Mouse (Mus musculus): ENCODE results near the gene Rhob. TPM values are rescaled to one million over a fixed set of nuclear protein-coding genes. Genes with fewer than 3 reads are reported as not detected.
A peak's percentile ranks its signal among the peaks of the same experiment; 100 is the strongest.

Rhob gene
- 38.5 and 39.3 TPM in 2 replicates for polyA plus RNA-seq (2015; fragmentation: Nextera tagmentation; extraction: Ambion mirVana)

- H3K4me3 ChIP-seq (ENCODE audit: low read length) = peak within 1 kb of the TSS; percentile 90
- under 1% methylated on average over 56 of the region's 56 CpGs for WGBS
- peak; percentile 96 for ATAC-seq (replicated peaks; ENCODE audit: extremely low read depth, insufficient read depth, low FRiP score)
- no peaks in the 10 kb centered on the region for H3K27me3 ChIP-seq (ENCODE audit: control insufficient read depth, insufficient read depth, low read length)
- peak within 1 kb of the TSS; percentile 100 for H3K27ac ChIP-seq (ENCODE audit: low read length)
- H3K9me3 ChIP-seq (replicated peaks; ENCODE audit: control insufficient read depth, low read length) = no peaks in the 10 kb centered on the region
- peak within 1 kb of the TSS; percentile 85 for H3K4me2 ChIP-seq (ENCODE audit: low read depth, low read length)
- peak within 1 kb of the TSS; percentile 100 for H3K9ac ChIP-seq (ENCODE audit: low read length)
- H3K36me3 ChIP-seq (ENCODE audit: control insufficient read depth, insufficient read depth) = no peaks in the 10 kb centered on the region
- H3K4me1 ChIP-seq (ENCODE audit: control insufficient read depth, insufficient read depth, low read length) = peaks cover 38% of the 10 kb centered on the region
Observed at GRCm38 (mm10) chr12:8499871-8500596, at the start of gene Rhob. Gene Rhob (minus strand): TSS chr12:8500009.

GRCm38 (mm10) chr12:8547357-8547756 is 47.5 kb upstream of the Rhob start:
- peak; percentile 77; the same call in 1 of the 2 replicates for ATAC-seq (replicated peaks; ENCODE audit: extremely low read depth, insufficient read depth, low FRiP score)
- H3K36me3 ChIP-seq (ENCODE audit: control insufficient read depth, insufficient read depth) = no peaks in the 10 kb centered on the region
- no peak overlapping the region for H3K9ac ChIP-seq (ENCODE audit: low read length)
- no peak overlapping the region for H3K4me2 ChIP-seq (ENCODE audit: low read depth, low read length)
- 13% methylated on average over 11 of the region's 11 CpGs for WGBS
- H3K27me3 ChIP-seq (ENCODE audit: control insufficient read depth, insufficient read depth, low read length) = no peaks in the 10 kb centered on the region
- no peak overlapping the region for H3K27ac ChIP-seq (ENCODE audit: low read length)
- no peaks in the 10 kb centered on the region for H3K9me3 ChIP-seq (replicated peaks; ENCODE audit: control insufficient read depth, low read length)
- H3K4me3 ChIP-seq (ENCODE audit: low read length) = no peak overlapping the region
- H3K4me1 ChIP-seq (ENCODE audit: control insufficient read depth, insufficient read depth, low read length) = 0 out of 2 replicates have a peak, but pooled peaks cover 2% of the 10 kb centered on the region

GRCm38 (mm10) chr12:8546801-8547200 is 47.0 kb upstream of the Rhob start:
- Histone ChIP-seq H3K9ac (ENCODE audit: low read length) (no peak overlapping the region), H3K27me3 (ENCODE audit: control insufficient read depth, insufficient read depth, low read length) (no peaks in the 10 kb centered on the region), H3K4me1 (ENCODE audit: control insufficient read depth, insufficient read depth, low read length) (0 out of 2 replicates have a peak, but pooled peaks cover 2% of the 10 kb centered on the region), H3K27ac (ENCODE audit: low read length) (no peak overlapping the region), H3K4me3 (ENCODE audit: low read length) (no peak overlapping the region), H3K36me3 (ENCODE audit: control insufficient read depth, insufficient read depth) (no peaks in the 10 kb centered on the region), H3K9me3 (replicated peaks; ENCODE audit: control insufficient read depth, low read length) (no peaks in the 10 kb centered on the region), H3K4me2 (ENCODE audit: low read depth, low read length) (no peak overlapping the region)
- WGBS = 67% methylated on average over 6 of the region's 6 CpGs
- no peak for ATAC-seq (replicated peaks; ENCODE audit: extremely low read depth, insufficient read depth, low FRiP score)

DNA sequence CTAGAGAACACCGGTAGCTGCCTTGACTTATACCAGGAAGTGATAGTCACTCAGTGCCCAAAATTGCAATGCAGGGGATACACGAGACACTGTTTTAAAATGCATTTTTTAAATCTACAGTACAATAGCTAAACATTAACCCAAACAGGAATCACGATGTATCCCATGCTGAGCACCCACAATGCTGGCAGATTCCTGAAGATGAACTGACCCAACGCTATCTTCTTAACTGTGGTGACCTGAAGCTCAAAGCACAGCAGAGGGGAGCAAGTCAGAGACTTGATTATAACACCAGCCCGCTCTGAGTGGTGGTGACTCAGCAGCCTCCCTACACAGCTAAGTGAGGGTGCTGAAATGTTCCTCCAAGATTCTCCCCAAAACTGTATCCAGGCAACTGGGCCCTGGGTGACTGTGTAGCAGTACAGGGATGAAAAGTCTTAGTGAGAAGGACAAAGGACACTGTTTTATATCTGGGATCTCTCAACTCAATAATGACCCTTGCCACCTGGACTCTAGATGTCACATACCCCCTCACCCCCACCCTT is 45.3 kb upstream of the Rhob start:
- H3K27ac ChIP-seq (ENCODE audit: low read length) = no peak overlapping the region
- no peak for ATAC-seq (replicated peaks; ENCODE audit: extremely low read depth, insufficient read depth, low FRiP score)
- no peak overlapping the region for H3K4me3 ChIP-seq (ENCODE audit: low read length)
- H3K27me3 ChIP-seq (ENCODE audit: control insufficient read depth, insufficient read depth, low read length) = no peaks in the 10 kb centered on the region
- H3K9me3 ChIP-seq (replicated peaks; ENCODE audit: control insufficient read depth, low read length) = no peaks in the 10 kb centered on the region
- H3K9ac ChIP-seq (ENCODE audit: low read length) = no peak overlapping the region
- H3K4me2 ChIP-seq (ENCODE audit: low read depth, low read length) = no peak overlapping the region
- no peaks in the 10 kb centered on the region for H3K36me3 ChIP-seq (ENCODE audit: control insufficient read depth, insufficient read depth)
- WGBS = 81% methylated on average over 5 of the region's 5 CpGs
- H3K4me1 ChIP-seq (ENCODE audit: control insufficient read depth, insufficient read depth, low read length) = 0 out of 2 replicates have a peak, but pooled peaks cover 2% of the 10 kb centered on the region

DNA sequence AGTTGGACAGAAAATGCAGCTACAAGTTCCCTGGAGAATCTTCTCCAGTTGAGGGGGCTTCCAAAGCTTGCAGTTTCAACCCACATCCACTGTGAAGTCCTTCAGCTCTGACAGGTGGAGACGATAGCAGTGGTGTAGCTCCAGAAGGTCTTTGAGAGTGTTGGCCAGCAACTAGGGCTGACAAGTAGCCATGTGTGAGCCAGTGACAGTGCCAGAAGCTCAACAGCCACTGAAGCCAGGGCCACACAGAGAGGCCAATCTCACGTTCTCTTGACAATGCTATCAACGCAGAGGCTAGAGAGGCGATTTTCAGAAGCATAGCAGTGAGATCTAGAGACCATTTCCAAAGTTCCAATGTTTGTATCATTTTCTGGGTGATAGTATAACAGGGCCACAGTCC is 42.6 kb upstream of the Rhob start:
- Histone ChIP-seq H3K36me3 (ENCODE audit: control insufficient read depth, insufficient read depth) (no peaks in the 10 kb centered on the region), H3K9me3 (replicated peaks; ENCODE audit: control insufficient read depth, low read length) (no peaks in the 10 kb centered on the region), H3K27ac (ENCODE audit: low read length) (no peak overlapping the region), H3K27me3 (ENCODE audit: control insufficient read depth, insufficient read depth, low read length) (no peaks in the 10 kb centered on the region), H3K4me3 (ENCODE audit: low read length) (no peak overlapping the region), H3K9ac (ENCODE audit: low read length) (no peak overlapping the region), H3K4me1 (ENCODE audit: control insufficient read depth, insufficient read depth, low read length) (0 out of 2 replicates have a peak, but pooled peaks cover 2% of the 10 kb centered on the region), H3K4me2 (ENCODE audit: low read depth, low read length) (no peak overlapping the region)
- ATAC-seq (replicated peaks; ENCODE audit: extremely low read depth, insufficient read depth, low FRiP score) = no peak
- WGBS = 64% methylated on average over 4 of the region's 4 CpGs

GRCm38 (mm10) chr12:8539471-8539870 is 39.7 kb upstream of the Rhob start:
- 0 out of 2 replicates have a peak, but pooled peaks cover 2% of the 10 kb centered on the region for H3K4me1 ChIP-seq (ENCODE audit: control insufficient read depth, insufficient read depth, low read length)
- ATAC-seq (replicated peaks; ENCODE audit: extremely low read depth, insufficient read depth, low FRiP score) = no peak
- no peaks in the 10 kb centered on the region for H3K36me3 ChIP-seq (ENCODE audit: control insufficient read depth, insufficient read depth)
- no peak overlapping the region for H3K4me2 ChIP-seq (ENCODE audit: low read depth, low read length)
- no peak overlapping the region for H3K27ac ChIP-seq (ENCODE audit: low read length)
- no peak overlapping the region for H3K4me3 ChIP-seq (ENCODE audit: low read length)
- WGBS = 66% methylated on average over 13 of the region's 13 CpGs
- no peak overlapping the region for H3K9ac ChIP-seq (ENCODE audit: low read length)
- no peaks in the 10 kb centered on the region for H3K27me3 ChIP-seq (ENCODE audit: control insufficient read depth, insufficient read depth, low read length)
- no peaks in the 10 kb centered on the region for H3K9me3 ChIP-seq (replicated peaks; ENCODE audit: control insufficient read depth, low read length)

DNA sequence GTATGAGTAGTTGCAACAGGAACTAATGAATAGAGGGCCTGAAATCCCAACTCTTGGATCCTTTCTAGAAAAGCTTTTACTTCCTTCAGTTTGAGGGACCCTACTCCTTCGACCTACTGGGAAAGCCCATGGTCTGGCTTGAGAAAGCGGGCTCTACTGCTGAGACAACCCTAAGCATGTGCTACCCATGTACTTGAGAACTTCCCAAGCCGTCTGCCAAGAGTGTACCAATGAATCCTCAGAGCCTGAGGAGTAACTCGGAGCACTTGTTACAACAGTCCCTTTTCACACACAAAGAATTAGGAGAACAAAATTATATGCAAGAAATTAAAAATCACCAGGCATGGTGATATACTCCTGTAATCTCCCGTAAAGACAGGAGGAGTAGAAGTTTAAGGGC is 37.5 kb upstream of the Rhob start:
- ATAC-seq (replicated peaks; ENCODE audit: extremely low read depth, insufficient read depth, low FRiP score) = no peak
- Histone ChIP-seq H3K9me3 (replicated peaks; ENCODE audit: control insufficient read depth, low read length) (no peaks in the 10 kb centered on the region), H3K4me1 (ENCODE audit: control insufficient read depth, insufficient read depth, low read length) (0 out of 2 replicates have a peak, but pooled peaks cover 2% of the 10 kb centered on the region), H3K36me3 (ENCODE audit: control insufficient read depth, insufficient read depth) (no peaks in the 10 kb centered on the region), H3K9ac (ENCODE audit: low read length) (no peak overlapping the region), H3K4me3 (ENCODE audit: low read length) (no peak overlapping the region), H3K4me2 (ENCODE audit: low read depth, low read length) (no peak overlapping the region), H3K27ac (ENCODE audit: low read length) (no peak overlapping the region), H3K27me3 (ENCODE audit: control insufficient read depth, insufficient read depth, low read length) (no peaks in the 10 kb centered on the region)
- WGBS = 87% methylated on average over 5 of the region's 5 CpGs

DNA sequence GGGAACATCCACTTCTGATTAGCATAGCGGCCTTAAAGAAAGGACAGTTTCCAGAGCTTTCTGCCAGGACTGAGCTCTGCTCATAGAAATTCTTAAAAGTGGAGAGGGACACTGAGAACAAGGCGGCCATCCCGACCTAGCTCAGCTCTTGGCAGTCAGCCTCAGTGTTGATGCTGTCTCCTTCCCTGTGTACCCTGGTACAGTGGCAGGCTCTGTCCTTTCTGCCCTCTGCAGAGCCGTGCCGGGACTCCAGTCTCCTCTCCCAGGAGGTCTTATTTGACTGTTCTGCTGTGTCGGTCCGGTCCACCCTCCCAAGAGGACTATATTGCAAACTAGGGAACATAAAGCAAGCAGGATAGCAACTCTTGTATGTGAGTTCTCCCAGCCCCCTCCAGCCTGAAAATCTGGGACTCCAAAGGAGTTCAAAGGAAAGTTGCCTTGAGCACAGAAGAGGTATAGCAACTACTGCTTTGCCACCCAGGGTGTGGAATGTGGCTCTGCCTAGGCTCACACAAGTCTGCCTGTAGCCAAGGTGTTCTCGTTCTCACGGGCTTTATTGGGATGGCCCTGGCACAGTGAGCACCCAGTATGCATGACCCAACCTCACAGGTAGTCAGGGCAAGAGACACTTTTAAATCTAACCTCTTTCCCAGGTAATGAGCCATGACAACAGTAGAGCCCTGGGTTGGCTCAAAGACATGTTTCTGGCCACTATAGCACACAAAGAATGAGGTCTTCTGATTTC is 36.6 kb upstream of the Rhob start:
- no peak for ATAC-seq (replicated peaks; ENCODE audit: extremely low read depth, insufficient read depth, low FRiP score)
- 63% methylated on average over 9 of the region's 9 CpGs for WGBS
- H3K4me2 ChIP-seq (ENCODE audit: low read depth, low read length) = no peak overlapping the region
- H3K9ac ChIP-seq (ENCODE audit: low read length) = no peak overlapping the region
- no peaks in the 10 kb centered on the region for H3K9me3 ChIP-seq (replicated peaks; ENCODE audit: control insufficient read depth, low read length)
- H3K4me3 ChIP-seq (ENCODE audit: low read length) = no peak overlapping the region
- H3K4me1 ChIP-seq (ENCODE audit: control insufficient read depth, insufficient read depth, low read length) = 0 out of 2 replicates have a peak, but pooled peaks cover 2% of the 10 kb centered on the region
- no peaks in the 10 kb centered on the region for H3K27me3 ChIP-seq (ENCODE audit: control insufficient read depth, insufficient read depth, low read length)
- H3K27ac ChIP-seq (ENCODE audit: low read length) = no peak overlapping the region
- no peaks in the 10 kb centered on the region for H3K36me3 ChIP-seq (ENCODE audit: control insufficient read depth, insufficient read depth)

GRCm38 (mm10) chr12:8535596-8535995 is 35.8 kb upstream of the Rhob start:
- WGBS = 77% methylated on average over 7 of the region's 7 CpGs
- no peaks in the 10 kb centered on the region for H3K27me3 ChIP-seq (ENCODE audit: control insufficient read depth, insufficient read depth, low read length)

More at GRCm38 (mm10) chr12:8535596-8535995, 35.8 kb upstream of the Rhob start:
- no peak for ATAC-seq (replicated peaks; ENCODE audit: extremely low read depth, insufficient read depth, low FRiP score)
- Histone ChIP-seq H3K4me1 (ENCODE audit: control insufficient read depth, insufficient read depth, low read length) (0 out of 2 replicates have a peak, but pooled peaks cover 2% of the 10 kb centered on the region), H3K9ac (ENCODE audit: low read length) (no peak overlapping the region), H3K27ac (ENCODE audit: low read length) (no peak overlapping the region), H3K9me3 (replicated peaks; ENCODE audit: control insufficient read depth, low read length) (no peaks in the 10 kb centered on the region), H3K4me3 (ENCODE audit: low read length) (no peak overlapping the region), H3K36me3 (ENCODE audit: control insufficient read depth, insufficient read depth) (no peaks in the 10 kb centered on the region), H3K4me2 (ENCODE audit: low read depth, low read length) (no peak overlapping the region)

Data from heart, embryonic 16.5 days (tissue).